Mouse (Mus musculus): Measurements from ENCODE around the gene Cavin4.

Gene Cavin4

GRCm38 (mm10) chr4:48663271-48663670, at the start of gene Cavin4:
Cavin4 (plus strand) TSS chr4:48663514.
- DNase-seq, result no peak

DNA sequence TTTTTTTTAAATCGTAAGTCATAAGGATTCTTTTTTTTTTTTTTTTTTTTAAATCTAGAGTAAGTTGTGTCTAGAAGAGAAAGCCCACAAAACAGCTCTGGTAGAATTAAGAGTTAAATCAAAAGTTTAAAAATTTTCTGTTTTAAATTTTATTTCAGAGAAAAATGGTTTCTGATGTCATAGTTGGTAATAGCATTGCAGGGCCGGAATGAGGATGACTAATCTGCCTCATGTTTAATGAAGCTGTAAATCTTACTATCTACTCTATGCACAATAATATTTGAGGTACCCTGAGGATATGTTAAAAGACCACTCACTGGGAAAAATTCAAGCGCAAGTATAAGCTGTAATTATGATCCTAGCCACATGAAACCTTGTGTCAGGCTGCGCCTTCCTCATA, 47.8 kb upstream of the Cavin4 start:
- DNase-seq, result no peak

DNA sequence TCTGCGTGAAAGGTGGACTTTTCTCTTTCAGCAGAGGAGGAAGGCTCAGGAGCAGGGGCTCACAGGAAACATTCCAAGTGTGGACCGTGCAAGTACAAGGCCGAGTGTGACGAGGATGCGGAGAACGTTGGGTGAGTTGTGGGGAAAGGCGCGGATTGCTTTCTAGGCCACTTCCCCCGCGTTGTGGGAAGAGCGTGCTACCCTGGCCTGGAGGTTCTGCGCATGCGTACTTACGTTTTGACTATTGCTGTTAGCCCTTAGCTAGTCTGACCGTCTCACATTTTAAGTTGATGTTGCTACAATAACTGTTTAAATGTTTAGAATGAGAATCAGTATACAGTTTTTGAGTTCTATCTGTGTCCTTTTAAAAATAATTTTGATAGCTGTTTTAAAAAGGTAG, 46.1 kb upstream of the Cavin4 start:
- DNase-seq, result no peak

DNA sequence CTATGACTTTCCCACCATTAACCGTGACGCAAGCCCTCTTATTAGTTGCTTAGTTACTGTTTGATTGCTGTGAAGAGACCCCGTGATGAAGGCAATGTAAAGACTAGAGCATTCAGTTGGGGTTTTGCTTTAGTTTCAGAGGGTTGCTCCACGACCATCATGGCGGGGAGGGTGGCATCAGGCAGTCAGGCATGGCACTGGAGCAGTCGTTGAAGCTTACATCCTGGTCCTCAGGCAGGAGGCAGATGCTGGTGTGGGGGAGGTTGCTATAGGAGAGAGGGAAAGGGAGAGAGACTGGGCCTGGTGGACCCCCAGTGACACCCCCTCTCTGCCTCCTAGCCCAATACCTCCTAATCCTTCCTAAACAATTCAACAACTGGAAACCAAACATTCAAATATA, 43.2 kb upstream of the Cavin4 start:
- no peak for DNase-seq

DNA sequence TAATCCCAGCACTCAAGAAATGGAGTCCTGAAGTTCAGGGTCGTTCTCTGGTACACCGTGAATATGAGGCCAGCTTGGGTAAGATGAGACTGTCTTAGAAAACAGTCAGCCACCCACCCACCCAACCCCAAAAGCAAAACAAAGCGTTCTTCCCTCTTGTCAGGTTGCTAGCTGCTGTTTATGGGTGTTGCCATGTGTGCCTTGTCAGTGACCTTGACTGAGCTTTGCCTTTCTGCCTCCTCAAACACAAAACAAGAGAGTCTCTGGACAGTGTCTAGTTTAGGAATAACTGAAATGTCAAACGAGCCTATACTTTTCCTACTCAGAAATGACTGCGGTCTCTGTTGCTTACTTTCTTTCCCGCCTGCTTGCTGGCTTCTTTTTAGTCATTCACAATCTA, 41.1 kb upstream of the Cavin4 start:
- no peak for DNase-seq

GRCm38 (mm10) chr4:48622946-48623345, 40.4 kb upstream of the Cavin4 start:
- no peak for DNase-seq

DNA sequence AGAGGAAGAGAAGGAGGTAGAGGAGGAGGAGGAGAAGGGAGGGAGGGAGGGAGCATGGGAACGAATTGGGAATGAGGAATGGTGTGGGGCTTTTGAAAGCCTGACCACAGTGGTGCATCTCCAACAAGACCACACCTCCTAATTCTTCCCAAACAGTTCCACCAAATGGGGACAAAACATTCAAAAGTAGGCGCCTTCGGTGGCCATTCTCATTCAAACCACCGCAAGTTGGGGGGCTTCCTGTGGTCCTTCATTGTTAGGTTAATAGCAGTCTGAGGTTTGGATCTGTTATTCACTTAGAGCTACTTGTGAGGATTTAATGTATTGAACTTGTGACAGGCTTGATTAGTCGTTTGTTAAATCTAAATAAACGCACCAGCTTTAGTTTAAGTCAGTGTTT, 38.4 kb upstream of the Cavin4 start:
- DNase-seq, result no peak

- no peak for DNase-seq
Measured at GRCm38 (mm10) chr4:48625836-48626235, 37.5 kb upstream of the Cavin4 start.

GRCm38 (mm10) chr4:48629445-48629844, 33.9 kb upstream of the Cavin4 start:
- DNase-seq, result no peak

GRCm38 (mm10) chr4:48633529-48633928, 29.8 kb upstream of the Cavin4 start:
- no peak for DNase-seq

- DNase-seq, result no peak
Measured at GRCm38 (mm10) chr4:48634058-48634457, 29.3 kb upstream of the Cavin4 start.

GRCm38 (mm10) chr4:48636831-48637230, 26.5 kb upstream of the Cavin4 start:
- no peak for DNase-seq

- DNase-seq, result no peak
Measured at GRCm38 (mm10) chr4:48638132-48638531, 25.2 kb upstream of the Cavin4 start.

- DNase-seq, result no peak
Measured at GRCm38 (mm10) chr4:48639503-48639902, 23.8 kb upstream of the Cavin4 start.

DNA sequence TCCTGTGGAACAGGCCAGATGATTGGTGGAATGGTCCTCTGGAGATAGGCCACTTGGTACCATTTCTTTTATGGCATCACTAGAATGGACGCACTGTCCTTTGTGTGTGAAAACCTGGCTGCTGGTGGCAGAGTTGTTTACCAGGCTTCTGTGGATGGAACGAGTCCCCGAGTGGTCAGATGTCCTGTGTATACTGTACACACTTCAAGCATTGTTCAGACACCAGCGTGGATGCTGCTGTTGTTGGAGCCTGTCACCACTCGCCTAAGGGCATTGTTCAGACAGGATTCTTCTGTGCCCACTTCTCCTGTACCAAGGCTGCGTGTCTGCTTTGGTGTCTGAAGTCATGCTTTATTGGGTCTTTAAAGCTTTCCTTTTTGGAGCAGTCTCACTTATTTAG, 19.5 kb upstream of the Cavin4 start:
- no peak for DNase-seq

- DNase-seq, result no peak
Measured at GRCm38 (mm10) chr4:48646143-48646542, 17.2 kb upstream of the Cavin4 start.

DNA sequence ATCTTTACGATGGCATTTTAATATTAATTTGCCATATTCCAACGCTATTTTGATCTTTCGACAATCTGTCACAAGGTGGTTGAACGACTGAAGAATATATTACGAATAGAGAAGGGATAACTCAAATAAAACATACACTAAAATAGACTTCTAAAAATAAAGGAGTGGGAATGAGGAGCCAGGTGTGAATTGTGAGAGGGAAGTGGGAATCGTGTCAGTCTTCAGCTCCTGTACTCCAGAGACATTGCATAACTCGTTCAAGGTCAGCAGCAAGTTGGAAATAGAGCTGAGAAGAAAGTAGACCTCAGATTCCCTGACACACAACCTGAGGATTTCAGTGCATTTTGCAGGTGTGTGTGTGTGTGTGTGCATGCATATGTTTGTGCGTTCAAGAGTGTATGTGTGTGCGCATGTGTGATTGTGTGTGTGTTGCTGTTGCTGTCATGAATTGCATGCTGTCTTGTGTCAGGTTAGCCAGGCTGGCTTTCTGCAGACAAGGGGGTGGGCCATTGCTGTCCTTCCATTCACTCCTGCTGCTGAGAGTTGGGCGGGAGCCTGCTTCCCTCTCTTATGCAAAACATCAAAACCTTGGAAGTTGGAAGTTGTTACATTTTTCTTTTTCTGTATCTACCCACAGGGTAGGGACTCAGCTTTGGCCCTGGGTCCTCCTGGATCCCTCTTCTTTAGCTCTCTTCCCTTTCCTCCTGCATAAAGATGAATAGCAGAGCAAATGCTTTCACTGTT, 12.5 kb upstream of the Cavin4 start:
- no peak for DNase-seq

GRCm38 (mm10) chr4:48654118-48654517, 9.2 kb upstream of the Cavin4 start:
- no peak for DNase-seq

- DNase-seq, result no peak
Measured at GRCm38 (mm10) chr4:48656530-48656929, 6.8 kb upstream of the Cavin4 start.

DNA sequence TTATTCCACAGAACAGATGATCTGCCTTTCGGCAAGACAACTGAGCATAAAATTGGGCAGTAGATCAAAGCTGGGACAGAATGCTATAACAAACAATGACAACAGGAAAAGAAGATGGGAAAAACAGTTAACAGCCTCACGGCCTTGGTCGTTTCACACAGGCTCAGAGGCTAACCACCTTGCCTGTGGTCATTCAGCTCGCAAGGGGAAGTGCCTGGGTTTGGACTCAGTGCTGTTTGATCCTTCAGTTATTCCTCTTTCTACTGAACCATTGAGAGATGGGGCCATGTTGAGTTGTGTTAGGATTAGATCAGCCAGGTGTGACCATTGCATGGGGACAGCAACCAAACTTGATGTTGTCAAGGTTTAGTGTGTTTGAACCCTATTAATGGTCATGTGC, 3.2 kb upstream of the Cavin4 start:
- DNase-seq, result no peak

DNA sequence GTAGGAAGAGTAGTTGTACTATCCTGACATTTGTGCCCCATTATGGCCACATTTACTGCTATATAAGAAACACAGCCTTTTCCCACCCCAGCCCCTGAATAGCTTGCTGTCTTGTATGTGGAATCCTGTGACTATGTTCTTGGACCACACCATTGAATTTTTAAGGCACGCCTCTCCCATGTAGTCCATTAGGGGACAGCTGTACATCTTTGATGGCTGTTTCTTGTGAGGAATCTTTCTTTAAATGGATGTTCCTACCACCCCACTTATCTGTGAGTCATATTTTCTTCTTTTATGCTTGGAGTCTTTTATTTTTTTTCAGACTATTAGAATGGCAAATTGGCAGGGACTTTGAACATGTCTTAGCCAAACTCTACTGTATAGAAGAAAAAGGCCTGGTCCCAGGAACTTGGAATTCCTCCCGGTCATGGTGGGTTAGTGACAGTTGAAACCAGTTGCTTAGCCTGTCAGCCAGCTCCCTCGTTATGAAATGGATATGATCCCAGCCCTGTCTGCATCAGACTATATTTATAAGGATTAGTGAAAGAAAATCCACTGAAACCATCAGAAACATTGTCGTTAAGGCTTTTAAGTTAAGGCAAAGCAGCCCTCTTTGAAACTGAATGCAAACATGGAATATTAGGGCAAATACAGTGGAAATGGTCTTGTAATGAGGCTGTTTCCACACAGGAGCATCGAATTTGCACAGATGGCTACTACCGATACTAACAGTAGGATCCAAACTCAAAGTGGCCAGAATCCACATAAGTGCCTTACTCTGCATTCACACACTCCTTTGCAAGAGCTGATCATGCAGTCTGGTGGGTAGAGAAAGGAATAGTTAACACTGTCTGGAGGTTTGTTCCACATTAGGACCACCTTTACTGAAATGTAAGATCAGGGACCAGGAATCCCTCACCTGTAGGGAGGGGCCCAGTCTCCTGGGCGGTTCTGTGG, 2.4 kb upstream of the Cavin4 start:
- DNase-seq, result no peak

DNA sequence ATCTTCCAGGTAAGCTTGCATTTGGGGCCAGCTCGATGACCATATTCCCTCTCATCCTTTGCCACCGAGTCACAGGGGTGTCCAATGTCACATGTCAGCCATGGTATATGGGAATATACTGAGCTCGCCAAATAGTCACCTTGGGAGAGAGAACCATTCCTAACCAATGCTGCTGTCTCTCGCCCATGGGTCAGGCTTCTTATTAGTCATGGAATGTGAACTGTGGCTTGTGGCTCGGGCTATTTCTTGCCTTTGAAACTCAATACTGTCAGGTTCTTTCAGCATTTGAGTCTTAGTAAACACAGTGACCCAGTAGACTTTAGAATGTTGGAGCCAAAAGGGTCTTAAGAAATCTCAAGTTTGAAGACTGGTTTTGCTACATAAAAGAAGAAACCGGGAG, 707 bp downstream of the Cavin4 start:
- DNase-seq, result no peak

GRCm38 (mm10) chr4:48667279-48667678, 4.0 kb downstream of the Cavin4 start:
- no peak for DNase-seq

- no peak for DNase-seq
Measured at GRCm38 (mm10) chr4:48672915-48673314, 9.6 kb downstream of the Cavin4 start.
